Mouse (Mus musculus): Measurements from ENCODE around the gene Akr1c19. TPM values are rescaled to one million over a fixed set of nuclear protein-coding genes. Genes with fewer than 3 reads are reported as not detected.

Gene Akr1c19
- total and polyA plus RNA-seq, 3 experiments: 1.2 to 1.4 (median 1.4) TPM

- H3K4me3 ChIP-seq: no peak overlapping the region
- WGBS: 25% methylated on average over 7 of the region's 7 CpGs
- no peaks in the 10 kb centered on the region for H3K79me2 ChIP-seq (replicated peaks; ENCODE audit: control insufficient read depth, insufficient read depth, low read length)
- no peak overlapping the region for H3K9ac ChIP-seq (ENCODE audit: low read depth, low read length)
- H3K27me3 ChIP-seq (ENCODE audit: control insufficient read depth, insufficient read depth, low read length): no peaks in the 10 kb centered on the region
- TF ChIP-seq EP300 (IDR thresholded peaks at IDR 0.05; ENCODE audit: insufficient read depth, low read depth, low read length) (no peak), CTCF (IDR thresholded peaks at IDR 0.05) (peak; percentile 82), POLR2A (IDR thresholded peaks at IDR 0.05; ENCODE audit: insufficient read depth, low read depth, low read length) (no peak)
- intact Hi-C loops (cut with DNase I): loop anchor here (1.0 to 5.0 kb wide), 4 partner anchors 93 to 269 kb away; no protein-coding TSS in a partner anchor
- H3K27ac ChIP-seq: no peak overlapping the region
- H3K4me1 ChIP-seq (ENCODE audit: control insufficient read depth, insufficient read depth, low read length): no peaks in the 10 kb centered on the region
- no peaks in the 10 kb centered on the region for H3K36me3 ChIP-seq (ENCODE audit: control insufficient read depth, insufficient read depth, low read length)
- DNase-seq: no peak
Measured at GRCm38 (mm10) chr13:4281471-4282412, 53.2 kb downstream of the Akr1c19 start.

- TF ChIP-seq POLR2A (IDR thresholded peaks at IDR 0.05; ENCODE audit: insufficient read depth, low read depth, low read length): no peak
- no peak for TF ChIP-seq EP300 (IDR thresholded peaks at IDR 0.05; ENCODE audit: insufficient read depth, low read depth, low read length)
- TF ChIP-seq CTCF (IDR thresholded peaks at IDR 0.05): no peak
- intact Hi-C loops (cut with DNase I): no loop called here
- no peak overlapping the region for H3K27ac ChIP-seq
- H3K9ac ChIP-seq (ENCODE audit: low read depth, low read length): no peak overlapping the region
- no peaks in the 10 kb centered on the region for H3K36me3 ChIP-seq (ENCODE audit: control insufficient read depth, insufficient read depth, low read length)
- H3K4me3 ChIP-seq: no peak overlapping the region
- 90% methylated on average over 4 of the region's 4 CpGs for WGBS
- no peaks in the 10 kb centered on the region for H3K4me1 ChIP-seq (ENCODE audit: control insufficient read depth, insufficient read depth, low read length)
- H3K27me3 ChIP-seq (ENCODE audit: control insufficient read depth, insufficient read depth, low read length): no peaks in the 10 kb centered on the region
- H3K79me2 ChIP-seq (replicated peaks; ENCODE audit: control insufficient read depth, insufficient read depth, low read length): no peaks in the 10 kb centered on the region
- no peak for DNase-seq
Measured at GRCm38 (mm10) chr13:4296991-4297390, 68.5 kb downstream of the Akr1c19 start.

Other genes starting within 250 kb of the Akr1c19 start
- gene Akr1c14, start 179.7 kb upstream of the Akr1c19 start, total RNA-seq (2021): 1 to 10 TPM; 5.6 to 6.6 TPM
- 2.2 and 6.0 TPM in 2 replicates for gene Akr1c14, start 179.7 kb upstream of the Akr1c19 start, polyA plus RNA-seq (2012; rRNA removed)
- gene Akr1c18, start 78.0 kb upstream of the Akr1c19 start, total RNA-seq (2021): not detected
- gene Akr1c18, start 78.0 kb upstream of the Akr1c19 start, polyA plus RNA-seq (2012; rRNA removed): 0.78 TPM in 1 of 2 replicates, not detected in the other
- gene Akr1c13, start 37.5 kb upstream of the Akr1c19 start, total RNA-seq (2021): 1 to 10 TPM; 1.0 to 1.5 TPM
- gene Akr1c13, start 37.5 kb upstream of the Akr1c19 start, polyA plus RNA-seq (2012; rRNA removed): 1.0 and 1.1 TPM in 2 replicates
- gene Akr1c12, start 50.7 kb downstream of the Akr1c19 start, total RNA-seq (2021): not detected
- gene Akr1c12, start 50.7 kb downstream of the Akr1c19 start, polyA plus RNA-seq (2012; rRNA removed): 0.12 and 0.14 TPM in 2 replicates
- gene Akr1c6, start 205.6 kb downstream of the Akr1c19 start, total RNA-seq (2021): not detected
- gene Akr1c6, start 205.6 kb downstream of the Akr1c19 start, polyA plus RNA-seq (2012; rRNA removed): not detected in 2 replicates